Mouse (Mus musculus) megakaryocyte, embryonic 14.5 days (primary cell): ENCODE data around the gene Kpna7.
"Not testable (repeated sequence)": the region's sequence is repeated elsewhere in the genome, so short reads cannot be mapped to it uniquely, and the experiment has no call there.

ENCODE experiments used
- FLI1 ChIP-seq: IDR thresholded peaks from 2 replicates; pipeline ENCODE4 v1.6.1; 2012; ENCODE audit warnings: low read length, inconsistent platforms, mixed read lengths
- GATA1 ChIP-seq: IDR thresholded peaks from 3 replicates; pipeline ENCODE4 v1.6.1; 2012; ENCODE audit warnings: mixed read lengths, low read length, inconsistent platforms, borderline replicate concordance

GRCm38 (mm10) chr5:145101451-145101850 lies 17.6 kb upstream of the Kpna7 start:
- not testable (repeated sequence) for TF ChIP-seq GATA1, FLI1
